9 mouse cellular contexts compared by ENCODE assay signal in genomic region chr8:70316511-70317504, GRCm38 (mm10). TPM values are rescaled to one million over a fixed set of nuclear protein-coding genes. Genes with fewer than 3 reads are reported as not detected.
DNase-seq lines count a peak whose midpoint lies in the region; ATAC-seq lines count a peak whose summit lies in the region.
"Had no signal": no experiment of that assay in that cellular context is flagged by ENCODE, and none has a peak within 500 bp of the region (broad histone marks: within the 10 kb centered on the region; RNA-seq: fewer than 3 reads in every experiment).

No protein-coding gene starts in this region.

- H3K27ac ChIP-seq in kidney, embryonic 14.5 days (ENCODE audit: low read depth, low read length) = no peak overlapping the region
- peak overlapping the region; percentile 93 for H3K27ac ChIP-seq in forebrain, embryonic 12.5 days
- peak overlapping the region; percentile 94 for H3K27ac ChIP-seq in hindbrain, embryonic 16.5 days (ENCODE audit: low read depth, low read length)
- H3K27ac ChIP-seq in limb, embryonic 15.5 days = peak overlapping the region; percentile 84

- H3K4me3 ChIP-seq in kidney, embryonic 14.5 days (ENCODE audit: low read length) = peak overlapping the region; percentile 58; the same call in 1 of the 2 replicates
- peak overlapping the region; percentile 55 for H3K4me3 ChIP-seq in forebrain, embryonic 12.5 days (replicated peaks)
- peak overlapping the region; percentile 70 for H3K4me3 ChIP-seq in hindbrain, embryonic 16.5 days (ENCODE audit: low read length)
- peak overlapping the region; percentile 69 for H3K4me3 ChIP-seq in limb, embryonic 15.5 days

- H3K4me1 ChIP-seq in kidney, embryonic 14.5 days (ENCODE audit: control insufficient read depth, insufficient read depth, low read length) = peaks cover 15% of the 10 kb centered on the region; the same call in 1 of the 2 replicates
- H3K4me1 ChIP-seq in forebrain, embryonic 12.5 days = peaks cover 36% of the 10 kb centered on the region
- H3K4me1 ChIP-seq in hindbrain, embryonic 16.5 days (ENCODE audit: control insufficient read depth, insufficient read depth, low read depth, low read length) = peaks cover 24% of the 10 kb centered on the region
- peaks cover 35% of the 10 kb centered on the region for H3K4me1 ChIP-seq in limb, embryonic 15.5 days

- H3K27me3 ChIP-seq in kidney, embryonic 14.5 days (ENCODE audit: control insufficient read depth, insufficient read depth, low read length) = no peaks in the 10 kb centered on the region
- no peaks in the 10 kb centered on the region for H3K27me3 ChIP-seq in forebrain, embryonic 12.5 days
- no peaks in the 10 kb centered on the region for H3K27me3 ChIP-seq in hindbrain, embryonic 16.5 days (replicated peaks; ENCODE audit: control insufficient read depth, insufficient read depth, low read length)
- H3K27me3 ChIP-seq in limb, embryonic 15.5 days = no peaks in the 10 kb centered on the region
- H3K27me3 ChIP-seq: Patski had no signal

- peaks cover 15% of the 10 kb centered on the region for H3K36me3 ChIP-seq in kidney, embryonic 14.5 days (ENCODE audit: control insufficient read depth, insufficient read depth, low read length)
- peaks cover 38% of the 10 kb centered on the region for H3K36me3 ChIP-seq in forebrain, embryonic 12.5 days (replicated peaks)
- peaks cover 22% of the 10 kb centered on the region for H3K36me3 ChIP-seq in hindbrain, embryonic 16.5 days (ENCODE audit: control insufficient read depth, insufficient read depth, low read length)
- H3K36me3 ChIP-seq in limb, embryonic 15.5 days = peaks cover 37% of the 10 kb centered on the region

- H3K4me2 ChIP-seq in kidney, embryonic 14.5 days (replicated peaks; ENCODE audit: low read depth, low read length) = peak overlapping the region; percentile 93
- H3K4me2 ChIP-seq in forebrain, embryonic 12.5 days = peak overlapping the region; percentile 87
- H3K4me2 ChIP-seq in hindbrain, embryonic 16.5 days (ENCODE audit: low read length) = peak overlapping the region; percentile 92
- peak overlapping the region; percentile 85 for H3K4me2 ChIP-seq in limb, embryonic 15.5 days

- peak; percentile 71 for ATAC-seq in kidney, embryonic 14.5 days (ENCODE audit: low FRiP score, low TSS enrichment)
- peak; percentile 91 for ATAC-seq in forebrain, embryonic 12.5 days (ENCODE audit: low FRiP score)
- ATAC-seq in hindbrain, embryonic 16.5 days = peak; percentile 87
- ATAC-seq in limb, embryonic 15.5 days (ENCODE audit: insufficient number of reproducible peaks, low FRiP score, low TSS enrichment, low read depth) = peak; percentile 48

- 15% methylated on average over 15 of the region's 15 CpGs for WGBS in kidney, embryonic 14.5 days
- WGBS in forebrain, embryonic 12.5 days = 6% methylated on average over 15 of the region's 15 CpGs
- WGBS in hindbrain, embryonic 16.5 days = 9% methylated on average over 15 of the region's 15 CpGs
- WGBS in limb, embryonic 15.5 days = 17% methylated on average over 15 of the region's 15 CpGs

- no peak for DNase-seq in kidney, adult 9 months
- peak; percentile 91 for DNase-seq in brain, embryonic 18.5 days (ENCODE audit: low read depth, low spot score)
- DNase-seq in right cerebral cortex, adult 18-20 months = peak; percentile 94
- DNase-seq in adipocyte (ENCODE audit: low spot score) = no peak

- no peaks in the 10 kb centered on the region for H3K9me3 ChIP-seq in kidney, embryonic 14.5 days (ENCODE audit: control insufficient read depth, low read length)
- H3K9me3 ChIP-seq in forebrain, embryonic 12.5 days = no peaks in the 10 kb centered on the region
- H3K9me3 ChIP-seq in hindbrain, embryonic 16.5 days (ENCODE audit: control insufficient read depth, low read length) = no peaks in the 10 kb centered on the region
- no peaks in the 10 kb centered on the region for H3K9me3 ChIP-seq in limb, embryonic 15.5 days

- peak overlapping the region; percentile 58 for H3K9ac ChIP-seq in kidney, embryonic 14.5 days (ENCODE audit: low read depth, low read length)
- peak overlapping the region; percentile 67 for H3K9ac ChIP-seq in forebrain, embryonic 12.5 days
- peak overlapping the region; percentile 85 for H3K9ac ChIP-seq in hindbrain, embryonic 16.5 days (ENCODE audit: low read depth, low read length)
- peak overlapping the region; percentile 64 for H3K9ac ChIP-seq in limb, embryonic 15.5 days

RNA-seq across cellular contexts. Expression of gene Cers1, which starts 1.2 kb away (rescaled TPM):
- 2.3 and 2.6 TPM in 2 replicates for polyA plus RNA-seq in kidney, embryonic 14.5 days (2014; fragmentation: Nextera tagmentation; extraction: Ambion mirVana)
- 14.9 and 16.2 TPM in 2 replicates for polyA plus RNA-seq in forebrain, embryonic 12.5 days (2016; fragmentation: Nextera tagmentation; extraction: Ambion mirVana)
- 40.0 and 44.3 TPM in 2 replicates for polyA plus RNA-seq in hindbrain, embryonic 16.5 days (2015; fragmentation: Nextera tagmentation; extraction: Ambion mirVana)
- 8.8 and 9.6 TPM in 2 replicates for polyA plus RNA-seq in limb, embryonic 15.5 days (2015; fragmentation: Nextera tagmentation; extraction: Ambion mirVana)

RNA-seq across cellular contexts. Expression of gene Gdf1, which starts 12.8 kb away (rescaled TPM):
- 7.6 and 7.9 TPM in 2 replicates for polyA plus RNA-seq in kidney, embryonic 14.5 days (2014; fragmentation: Nextera tagmentation; extraction: Ambion mirVana)
- 1.8 and 4.2 TPM in 2 replicates for polyA plus RNA-seq in forebrain, embryonic 12.5 days (2016; fragmentation: Nextera tagmentation; extraction: Ambion mirVana)
- polyA plus RNA-seq in hindbrain, embryonic 16.5 days (2015; fragmentation: Nextera tagmentation; extraction: Ambion mirVana) = 8.7 and 9.5 TPM in 2 replicates
- 2.9 and 4.1 TPM in 2 replicates for polyA plus RNA-seq in limb, embryonic 15.5 days (2015; fragmentation: Nextera tagmentation; extraction: Ambion mirVana)

RNA-seq across cellular contexts. Expression of gene Cope, which starts 14.5 kb away (rescaled TPM):
- polyA plus RNA-seq in kidney, embryonic 14.5 days (2014; fragmentation: Nextera tagmentation; extraction: Ambion mirVana) = 322 and 327 TPM in 2 replicates
- polyA plus RNA-seq in forebrain, embryonic 12.5 days (2016; fragmentation: Nextera tagmentation; extraction: Ambion mirVana) = 217 and 229 TPM in 2 replicates
- polyA plus RNA-seq in hindbrain, embryonic 16.5 days (2015; fragmentation: Nextera tagmentation; extraction: Ambion mirVana) = 284 and 297 TPM in 2 replicates
- polyA plus RNA-seq in limb, embryonic 15.5 days (2015; fragmentation: Nextera tagmentation; extraction: Ambion mirVana) = 397 and 441 TPM in 2 replicates

RNA-seq across cellular contexts. Expression of gene Ddx49, which starts 14.5 kb away (rescaled TPM):
- polyA plus RNA-seq in kidney, embryonic 14.5 days (2014; fragmentation: Nextera tagmentation; extraction: Ambion mirVana) = 49.9 TPM in 2 replicates
- 54.0 and 54.2 TPM in 2 replicates for polyA plus RNA-seq in forebrain, embryonic 12.5 days (2016; fragmentation: Nextera tagmentation; extraction: Ambion mirVana)
- polyA plus RNA-seq in hindbrain, embryonic 16.5 days (2015; fragmentation: Nextera tagmentation; extraction: Ambion mirVana) = 42.0 and 42.8 TPM in 2 replicates
- polyA plus RNA-seq in limb, embryonic 15.5 days (2015; fragmentation: Nextera tagmentation; extraction: Ambion mirVana) = 52.7 and 53.1 TPM in 2 replicates

RNA-seq across cellular contexts. Expression of gene Homer3, which starts 34.2 kb away (rescaled TPM):
- 54.5 and 70.2 TPM in 2 replicates for polyA plus RNA-seq in kidney, embryonic 14.5 days (2014; fragmentation: Nextera tagmentation; extraction: Ambion mirVana)
- polyA plus RNA-seq in forebrain, embryonic 12.5 days (2016; fragmentation: Nextera tagmentation; extraction: Ambion mirVana) = 90.7 and 94.5 TPM in 2 replicates
- polyA plus RNA-seq in hindbrain, embryonic 16.5 days (2015; fragmentation: Nextera tagmentation; extraction: Ambion mirVana) = 24.4 and 24.7 TPM in 2 replicates
- polyA plus RNA-seq in limb, embryonic 15.5 days (2015; fragmentation: Nextera tagmentation; extraction: Ambion mirVana) = 36.0 and 40.7 TPM in 2 replicates

Comparison
In these comparisons a context has a peak if more than half of its experiments do, and no peak if none do; other contexts are left out.
1. DNase-seq: peak in brain, embryonic 18.5 days (single experiment) and right cerebral cortex, adult 18-20 months (single experiment); none in kidney, adult 9 months (single experiment) and adipocyte (single experiment).
2. Peak in every context shown above with its lines, with median percentiles within 50 percentile points of each other: ATAC-seq, H3K4me2 ChIP-seq, H3K4me3 ChIP-seq and H3K9ac ChIP-seq.